Mouse (Mus musculus): ENCODE data around the gene A4gnt.

GRCm38 (mm10) chr9:99587505-99588202 lies 24.6 kb upstream of the A4gnt start:
- TF ChIP-seq CTCF (IDR thresholded peaks at IDR 0.05; ENCODE audit: low read depth) (peak; percentile 91), EP300 (IDR thresholded peaks at IDR 0.05; ENCODE audit: low read depth) (no peak)

All from liver, postnatal 0 days (tissue).